Mouse (Mus musculus) left cerebral cortex, adult 11 months (tissue): ENCODE results near the gene Hira.
"Not testable (repeated sequence)": the region's sequence is repeated elsewhere in the genome, so short reads cannot be mapped to it uniquely, and the experiment has no call there.

Source experiments
- DNase-seq: peaks from one replicate; pipeline ENCODE4 v3.0.0; 2022; ENCODE audit warnings: low spot score

Gene Hira

GRCm38 (mm10) chr16:18921771-18922170 lies 44.9 kb downstream of the Hira start:
- DNase-seq: no peak

GRCm38 (mm10) chr16:18927963-18928362 lies 51.1 kb downstream of the Hira start:
- DNase-seq: no peak

GRCm38 (mm10) chr16:18938321-18939082 lies 61.7 kb downstream of the Hira start:
- DNase-seq: no peak

GRCm38 (mm10) chr16:18943906-18944305 lies 67.1 kb downstream of the Hira start:
- no peak for DNase-seq

- no peak for DNase-seq
Observed at GRCm38 (mm10) chr16:18948941-18949340, 72.1 kb downstream of the Hira start.

GRCm38 (mm10) chr16:18950351-18950750 lies 73.5 kb downstream of the Hira start:
- no peak for DNase-seq

- DNase-seq: no peak
Observed at GRCm38 (mm10) chr16:18952813-18953212, 76.0 kb downstream of the Hira start.

GRCm38 (mm10) chr16:18955070-18955469 lies 78.2 kb downstream of the Hira start:
- no peak for DNase-seq

GRCm38 (mm10) chr16:18963486-18963885 lies 86.6 kb downstream of the Hira start:
- DNase-seq: no peak

- DNase-seq: no peak
Observed at GRCm38 (mm10) chr16:18969420-18970128, 92.7 kb downstream of the Hira start.

- DNase-seq: no peak
Observed at GRCm38 (mm10) chr16:18970837-18971236, 94.0 kb downstream of the Hira start.

GRCm38 (mm10) chr16:18975665-18976064 lies 98.8 kb downstream of the Hira start:
- not testable (repeated sequence) for DNase-seq

- no peak for DNase-seq
Observed at GRCm38 (mm10) chr16:18976315-18976714, 99.5 kb downstream of the Hira start.

- DNase-seq: no peak
Observed at GRCm38 (mm10) chr16:18986381-18986780, 109.5 kb downstream of the Hira start.

- no peak for DNase-seq
Observed at GRCm38 (mm10) chr16:18986860-18987259, 110.0 kb downstream of the Hira start.

- not testable (repeated sequence) for DNase-seq
Observed at GRCm38 (mm10) chr16:19002610-19003389, 126.0 kb downstream of the Hira start.

GRCm38 (mm10) chr16:19003757-19004156 lies 126.9 kb downstream of the Hira start:
- no peak for DNase-seq

GRCm38 (mm10) chr16:19005298-19005697 lies 128.5 kb downstream of the Hira start:
- DNase-seq: no peak

- no peak for DNase-seq
Observed at GRCm38 (mm10) chr16:19006715-19007114, 129.9 kb downstream of the Hira start.

GRCm38 (mm10) chr16:19007186-19007591 lies 130.4 kb downstream of the Hira start:
- not testable (repeated sequence) for DNase-seq

- no peak for DNase-seq
Observed at GRCm38 (mm10) chr16:19010710-19011109, 133.9 kb downstream of the Hira start.

- DNase-seq: no peak
Observed at GRCm38 (mm10) chr16:19013550-19013949, 136.7 kb downstream of the Hira start.

GRCm38 (mm10) chr16:19014650-19015049 lies 137.8 kb downstream of the Hira start:
- no peak for DNase-seq
